Mouse (Mus musculus) embryonic fibroblast, embryonic 13.5 days (primary cell): ENCODE results near the gene Amph. TPM values are rescaled to one million over a fixed set of nuclear protein-coding genes. Genes with fewer than 3 reads are reported as not detected.

Experiments
- H3K27ac ChIP-seq: 2 replicates; pipeline ENCODE4 v1.5.1; 2012; ENCODE audit warnings: low read length, control low read depth, inconsistent platforms; ENCODE audit not compliant: insufficient read depth
- H3K4me1 ChIP-seq: 2 replicates; pipeline ENCODE4 v1.6.1; 2011; ENCODE audit warnings: low read length; ENCODE audit not compliant: control insufficient read depth, insufficient read depth
- H3K4me3 ChIP-seq: 2 replicates; pipeline ENCODE4 v1.5.1; 2011; ENCODE audit warnings: mild to moderate bottlenecking, control low read depth, low read length; ENCODE audit not compliant: insufficient read depth
- CTCF ChIP-seq: IDR thresholded peaks from 2 replicates; pipeline ENCODE4 v1.5.1; 2011; ENCODE audit warnings: mild to moderate bottlenecking, control low read depth, low read length, moderate library complexity, borderline replicate concordance; ENCODE audit not compliant: insufficient read depth
- POLR2A ChIP-seq: IDR thresholded peaks from 2 replicates; pipeline ENCODE4 v1.6.1; 2011; ENCODE audit warnings: low read depth, mild to moderate bottlenecking, control low read depth, low read length, moderate library complexity
- polyA plus RNA-seq: library from polyadenylated mRNA; stranded (reverse); fragments of >200 nt; gene quantifications from 2 replicates; pipeline ENCODE4 v1.2.4, GENCODE M21; 2011; ENCODE audit warnings: low read depth; ENCODE audit not compliant: missing spikeins, insufficient read length

Amph gene
- polyA plus RNA-seq, 1 experiment, result 0.63 TPM

GRCm38 (mm10) chr13:19133833-19134232 is 185.8 kb downstream of the Amph start:
- no peak for TF ChIP-seq POLR2A
- TF ChIP-seq CTCF, result no peak
- Histone ChIP-seq H3K4me1 (no peaks in the 10 kb centered on the region), H3K27ac (no peak overlapping the region), H3K4me3 (no peak overlapping the region)

GRCm38 (mm10) chr13:19137212-19137611 is 189.2 kb downstream of the Amph start:
- H3K27ac ChIP-seq, result no peak overlapping the region
- H3K4me1 ChIP-seq, result no peaks in the 10 kb centered on the region
- TF ChIP-seq CTCF (no peak), POLR2A (no peak)
- no peak overlapping the region for H3K4me3 ChIP-seq

GRCm38 (mm10) chr13:19137932-19138331 is 189.9 kb downstream of the Amph start:
- Histone ChIP-seq H3K4me1 (no peaks in the 10 kb centered on the region), H3K27ac (no peak overlapping the region), H3K4me3 (no peak overlapping the region)
- TF ChIP-seq CTCF, result no peak
- no peak for TF ChIP-seq POLR2A

GRCm38 (mm10) chr13:19138550-19138949 is 190.5 kb downstream of the Amph start:
- Histone ChIP-seq H3K4me3 (no peak overlapping the region), H3K4me1 (no peaks in the 10 kb centered on the region)
- TF ChIP-seq POLR2A (no peak), CTCF (no peak)

GRCm38 (mm10) chr13:19139104-19139503 is 191.1 kb downstream of the Amph start:
- TF ChIP-seq CTCF (no peak), POLR2A (no peak)
- Histone ChIP-seq H3K27ac (no peak overlapping the region), H3K4me1 (no peaks in the 10 kb centered on the region), H3K4me3 (no peak overlapping the region)

More at GRCm38 (mm10) chr13:19138550-19138949, 190.5 kb downstream of the Amph start:
- H3K27ac ChIP-seq, result no peak overlapping the region

GRCm38 (mm10) chr13:19139771-19140170 is 191.8 kb downstream of the Amph start:
- Histone ChIP-seq H3K4me1 (no peaks in the 10 kb centered on the region), H3K4me3 (no peak overlapping the region), H3K27ac (no peak overlapping the region)
- TF ChIP-seq CTCF (no peak), POLR2A (no peak)

- TF ChIP-seq CTCF (no peak), POLR2A (no peak)
- Histone ChIP-seq H3K4me1 (no peaks in the 10 kb centered on the region), H3K27ac (no peak overlapping the region), H3K4me3 (no peak overlapping the region)
Observed at GRCm38 (mm10) chr13:19143766-19144165, 195.8 kb downstream of the Amph start.

- Histone ChIP-seq H3K27ac (no peak overlapping the region), H3K4me1 (peaks cover 2% of the 10 kb centered on the region; the same call in 1 of the 2 replicates), H3K4me3 (no peak overlapping the region)
- TF ChIP-seq POLR2A, result no peak
- no peak for TF ChIP-seq CTCF
Observed at GRCm38 (mm10) chr13:19147468-19147867, 199.5 kb downstream of the Amph start.

- peaks cover 2% of the 10 kb centered on the region; the same call in 1 of the 2 replicates for H3K4me1 ChIP-seq
- TF ChIP-seq POLR2A, result no peak
- no peak for TF ChIP-seq CTCF
- H3K27ac ChIP-seq, result no peak overlapping the region
- H3K4me3 ChIP-seq, result no peak overlapping the region
Observed at GRCm38 (mm10) chr13:19149574-19149973, 201.6 kb downstream of the Amph start.

- no peak overlapping the region for H3K27ac ChIP-seq
- no peak for TF ChIP-seq CTCF
- no peak for TF ChIP-seq POLR2A
- H3K4me3 ChIP-seq, result no peak overlapping the region
- peaks cover 2% of the 10 kb centered on the region; the same call in 1 of the 2 replicates for H3K4me1 ChIP-seq
Observed at GRCm38 (mm10) chr13:19150438-19151301, 202.7 kb downstream of the Amph start.
